Mouse (Mus musculus) MEL (cell line): ENCODE data around the gene Osbpl9.

Source experiments
- CTCF ChIP-seq, 3 experiments: IDR thresholded peaks in 2 of 3; conservative IDR thresholded peaks in 1 of 3; 2 replicates each; pipeline ENCODE4 v1.5.1; 2011 to 2012; ENCODE audit warnings: low read length in 3 of 3, low read depth in 2 of 3, mild to moderate bottlenecking in 2 of 3, improper control_type of control experiment in 1 of 3, inconsistent platforms in 1 of 3, mixed read lengths in 1 of 3, moderate library complexity in 1 of 3; ENCODE audit not compliant: control insufficient read depth in 1 of 3, insufficient read depth in 1 of 3, poor library complexity in 1 of 3, severe bottlenecking in 1 of 3
- EP300 ChIP-seq, 2 experiments: IDR thresholded peaks; 2 replicates each; pipeline ENCODE4 v1.6.1; 2011; ENCODE audit warnings: improper control_type of control experiment in 2 of 2, low read length in 2 of 2, low read depth in 1 of 2, mild to moderate bottlenecking in 1 of 2
- HCFC1 ChIP-seq: IDR thresholded peaks from 2 replicates; pipeline ENCODE4 v1.6.1; 2012; ENCODE audit warnings: low read depth, mild to moderate bottlenecking, inconsistent platforms, low read length, improper control_type of control experiment, moderate library complexity
- MAX ChIP-seq: IDR thresholded peaks from 2 replicates; pipeline ENCODE4 v1.6.1; 2011; ENCODE audit warnings: low read length, improper control_type of control experiment
- POLR2A ChIP-seq, 2 experiments: IDR thresholded peaks; 2 replicates each; pipeline ENCODE4 v1.6.1; 2011 to 2012; ENCODE audit warnings: low read length in 2 of 2, mild to moderate bottlenecking in 2 of 2, control low read depth in 1 of 2, improper control_type of control experiment in 1 of 2, low read depth in 1 of 2, moderate library complexity in 1 of 2; ENCODE audit not compliant: control insufficient read depth in 1 of 2, insufficient read depth in 1 of 2, poor library complexity in 1 of 2
- TAL1 ChIP-seq: IDR thresholded peaks from 2 replicates; pipeline ENCODE4 v1.6.1; 2012; ENCODE audit warnings: mild to moderate bottlenecking, inconsistent platforms, low read length, moderate library complexity, mixed read lengths
- TCF12 ChIP-seq: IDR thresholded peaks from 2 replicates; pipeline ENCODE4 v1.6.1; 2014; ENCODE audit warnings: low read depth, mild to moderate bottlenecking, inconsistent platforms, low read length, improper control_type of control experiment, moderate library complexity
- UBTF ChIP-seq: IDR thresholded peaks from 2 replicates; pipeline ENCODE4 v1.6.1; 2012; ENCODE audit warnings: low read depth, mild to moderate bottlenecking, inconsistent platforms, low read length, improper control_type of control experiment, moderate library complexity, borderline replicate concordance; ENCODE audit not compliant: insufficient read depth
- ZNF384 ChIP-seq: IDR thresholded peaks from 2 replicates; pipeline ENCODE4 v1.6.1; 2012; ENCODE audit warnings: low read depth, mild to moderate bottlenecking, inconsistent platforms, low read length, improper control_type of control experiment

DNA sequence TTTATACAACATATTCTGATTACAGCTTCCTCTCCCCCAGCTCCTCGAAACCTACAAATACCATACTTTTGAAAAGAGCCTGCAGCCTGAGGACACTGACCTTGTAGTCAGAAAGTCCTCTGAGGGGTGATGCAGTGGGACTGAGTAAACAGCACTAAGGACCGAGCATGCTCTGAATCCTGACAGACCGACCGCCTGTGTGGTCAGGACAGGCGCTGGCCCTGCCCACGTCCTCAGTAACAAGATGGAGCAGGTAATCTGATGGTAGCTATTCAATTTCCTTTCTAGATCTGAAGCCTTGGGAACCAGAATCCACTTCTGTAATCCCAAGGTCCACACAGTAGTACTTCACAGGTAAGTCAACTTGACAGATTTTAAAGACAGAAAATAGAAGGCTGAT, 93.1 kb downstream of the Osbpl9 start:
- TF ChIP-seq TCF12: no peak
- TF ChIP-seq MAX: no peak
- no peak for TF ChIP-seq HCFC1
- TF ChIP-seq POLR2A (IDR thresholded peaks at IDR 0.05; ENCODE audit: control insufficient read depth in 1 of 2, insufficient read depth in 1 of 2, low read depth in 1 of 2, low read length in 2 of 2, poor library complexity in 1 of 2): no peak
- TF ChIP-seq EP300 (IDR thresholded peaks at IDR 0.05; ENCODE audit: low read depth in 1 of 2, low read length in 2 of 2): no peak
- TF ChIP-seq CTCF (IDR thresholded peaks at IDR 0.05 in 2 of 3, conservative IDR thresholded peaks at IDR 0.05 in 1 of 3; ENCODE audit: control insufficient read depth in 1 of 3, insufficient read depth in 1 of 3, low read depth in 2 of 3, low read length in 3 of 3, poor library complexity in 1 of 3, severe bottlenecking in 1 of 3): no peak
- TF ChIP-seq ZNF384: no peak
- TF ChIP-seq UBTF: no peak
- no peak for TF ChIP-seq TAL1
